Mouse (Mus musculus): ENCODE results near the gene Wdfy4. TPM values are rescaled to one million over a fixed set of nuclear protein-coding genes. Genes with fewer than 3 reads are reported as not detected.

The Wdfy4 gene
- polyA plus RNA-seq, 1 experiment from 2014 or later, result 0.20 TPM

GRCm38 (mm10) chr14:33215163-33215562, 29.9 kb upstream of the Wdfy4 start:
- Histone ChIP-seq H3K27me3 (ENCODE audit: insufficient read depth, low read length) (0 out of 2 replicates have a peak, but pooled peaks cover 5% of the 10 kb centered on the region), H3K4me1 (replicated peaks; ENCODE audit: insufficient read depth, low read length) (no peaks in the 10 kb centered on the region), H3K36me3 (ENCODE audit: insufficient read depth, low read length) (no peaks in the 10 kb centered on the region), H3K9me3 (replicated peaks; ENCODE audit: low read length) (no peaks in the 10 kb centered on the region), H3K4me3 (replicated peaks; ENCODE audit: low read depth, low read length) (no peak overlapping the region), H3K9ac (ENCODE audit: low read depth, low read length) (no peak overlapping the region), H3K27ac (no peak overlapping the region), H3K4me2 (ENCODE audit: low read length) (no peak overlapping the region)
- no peak for DNase-seq (ENCODE audit: low spot score)
- no peak for TF ChIP-seq CTCF (IDR thresholded peaks at IDR 0.05; ENCODE audit: low read depth)
- 68% methylated on average over 1 of the region's 1 CpGs for WGBS
- no peak for ATAC-seq (replicated peaks; ENCODE audit: low FRiP score, low read depth)

- WGBS, result 23% methylated on average over 4 of the region's 4 CpGs
- no peaks in the 10 kb centered on the region for H3K9me3 ChIP-seq (replicated peaks; ENCODE audit: low read length)
- H3K27me3 ChIP-seq (ENCODE audit: insufficient read depth, low read length), result 0 out of 2 replicates have a peak, but pooled peaks cover 5% of the 10 kb centered on the region
- no peak for DNase-seq (ENCODE audit: low spot score)
- no peak overlapping the region for H3K4me3 ChIP-seq (replicated peaks; ENCODE audit: low read depth, low read length)
- H3K4me1 ChIP-seq (replicated peaks; ENCODE audit: insufficient read depth, low read length), result no peaks in the 10 kb centered on the region
- no peak overlapping the region for H3K9ac ChIP-seq (ENCODE audit: low read depth, low read length)
- H3K36me3 ChIP-seq (ENCODE audit: insufficient read depth, low read length), result no peaks in the 10 kb centered on the region
- no peak overlapping the region for H3K27ac ChIP-seq
- no peak for ATAC-seq (replicated peaks; ENCODE audit: low FRiP score, low read depth)
- TF ChIP-seq CTCF (IDR thresholded peaks at IDR 0.05; ENCODE audit: low read depth), result no peak
- H3K4me2 ChIP-seq (ENCODE audit: low read length), result no peak overlapping the region
Measured at GRCm38 (mm10) chr14:33214767-33215128, 29.4 kb upstream of the Wdfy4 start.

GRCm38 (mm10) chr14:33213823-33214766, 28.8 kb upstream of the Wdfy4 start, which contains the start of gene Arhgap22:
Arhgap22 (plus strand) TSS chr14:33214026.
- Histone ChIP-seq H3K4me2 (ENCODE audit: low read length) (no peak within 1 kb of the TSS), H3K9ac (ENCODE audit: low read depth, low read length) (no peak within 1 kb of the TSS), H3K4me1 (replicated peaks; ENCODE audit: insufficient read depth, low read length) (no peaks in the 10 kb centered on the region), H3K4me3 (replicated peaks; ENCODE audit: low read depth, low read length) (no peak within 1 kb of the TSS), H3K36me3 (ENCODE audit: insufficient read depth, low read length) (no peaks in the 10 kb centered on the region), H3K27ac (no peak within 1 kb of the TSS), H3K9me3 (replicated peaks; ENCODE audit: low read length) (no peaks in the 10 kb centered on the region), H3K27me3 (ENCODE audit: insufficient read depth, low read length) (0 out of 2 replicates have a peak, but pooled peaks cover 5% of the 10 kb centered on the region)
- ATAC-seq (replicated peaks; ENCODE audit: low FRiP score, low read depth), result peak; percentile 72
- 16% methylated on average over 28 of the region's 28 CpGs for WGBS
- DNase-seq (ENCODE audit: low spot score), result peak; percentile 96
- peak; percentile 100 for TF ChIP-seq CTCF (IDR thresholded peaks at IDR 0.05; ENCODE audit: low read depth)

GRCm38 (mm10) chr14:33212958-33213309, 27.6 kb upstream of the Wdfy4 start:
- WGBS, result 85% methylated on average over 12 of the region's 12 CpGs
- no peaks in the 10 kb centered on the region for H3K4me1 ChIP-seq (replicated peaks; ENCODE audit: insufficient read depth, low read length)
- H3K9me3 ChIP-seq (replicated peaks; ENCODE audit: low read length), result no peaks in the 10 kb centered on the region
- H3K27me3 ChIP-seq (ENCODE audit: insufficient read depth, low read length), result 0 out of 2 replicates have a peak, but pooled peaks cover 5% of the 10 kb centered on the region
- H3K9ac ChIP-seq (ENCODE audit: low read depth, low read length), result no peak overlapping the region
- no peak for DNase-seq (ENCODE audit: low spot score)
- TF ChIP-seq CTCF (IDR thresholded peaks at IDR 0.05; ENCODE audit: low read depth), result no peak
- no peak overlapping the region for H3K4me3 ChIP-seq (replicated peaks; ENCODE audit: low read depth, low read length)
- ATAC-seq (replicated peaks; ENCODE audit: low FRiP score, low read depth), result no peak
- H3K4me2 ChIP-seq (ENCODE audit: low read length), result no peak overlapping the region
- H3K27ac ChIP-seq, result no peak overlapping the region
- H3K36me3 ChIP-seq (ENCODE audit: insufficient read depth, low read length), result no peaks in the 10 kb centered on the region

DNA sequence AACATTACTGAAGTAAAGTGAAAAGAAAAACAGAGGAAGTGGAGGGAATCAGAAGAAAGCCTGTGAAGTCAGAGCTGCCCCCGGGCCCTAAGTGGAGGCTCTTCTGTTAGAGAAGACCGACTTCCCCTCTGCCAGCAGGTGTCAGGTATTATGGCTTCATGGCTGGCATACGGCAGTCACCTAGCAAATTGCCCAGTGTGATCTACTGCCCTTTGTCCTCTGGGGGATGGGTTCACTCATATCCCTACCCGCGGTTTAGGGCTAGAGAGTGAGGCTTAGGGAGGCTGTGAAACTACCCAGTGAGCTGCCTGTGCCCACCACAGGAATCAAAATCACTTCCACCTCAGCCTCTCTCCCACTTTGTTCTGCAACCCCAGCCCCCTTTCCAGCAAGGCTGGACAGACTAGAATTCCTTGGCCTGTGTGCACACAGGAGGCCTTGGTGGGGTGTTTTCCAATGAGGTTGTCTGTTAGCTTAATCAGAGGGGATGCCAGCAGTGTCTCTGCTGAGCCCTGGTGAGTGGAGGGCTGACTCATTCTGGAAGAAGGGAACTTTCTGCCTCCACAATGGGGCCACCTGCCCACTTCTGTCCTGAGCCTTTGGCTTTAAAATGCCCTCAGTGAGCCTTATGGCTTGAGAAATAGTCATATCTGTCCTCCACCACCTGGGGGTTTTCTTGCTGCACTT, 27.1 kb upstream of the Wdfy4 start:
- Histone ChIP-seq H3K27me3 (ENCODE audit: insufficient read depth, low read length) (0 out of 2 replicates have a peak, but pooled peaks cover 5% of the 10 kb centered on the region), H3K27ac (no peak overlapping the region), H3K36me3 (ENCODE audit: insufficient read depth, low read length) (no peaks in the 10 kb centered on the region), H3K4me2 (ENCODE audit: low read length) (no peak overlapping the region), H3K4me1 (replicated peaks; ENCODE audit: insufficient read depth, low read length) (no peaks in the 10 kb centered on the region), H3K9ac (ENCODE audit: low read depth, low read length) (no peak overlapping the region), H3K9me3 (replicated peaks; ENCODE audit: low read length) (no peaks in the 10 kb centered on the region), H3K4me3 (replicated peaks; ENCODE audit: low read depth, low read length) (no peak overlapping the region)
- WGBS, result 42% methylated on average over 5 of the region's 5 CpGs
- DNase-seq (ENCODE audit: low spot score) (no peak), ATAC-seq (replicated peaks; ENCODE audit: low FRiP score, low read depth) (no peak)
- TF ChIP-seq CTCF (IDR thresholded peaks at IDR 0.05; ENCODE audit: low read depth), result no peak

- H3K4me2 ChIP-seq (ENCODE audit: low read length), result no peak overlapping the region
- no peaks in the 10 kb centered on the region for H3K36me3 ChIP-seq (ENCODE audit: insufficient read depth, low read length)
- no peak overlapping the region for H3K27ac ChIP-seq
- 0 out of 2 replicates have a peak, but pooled peaks cover 5% of the 10 kb centered on the region for H3K27me3 ChIP-seq (ENCODE audit: insufficient read depth, low read length)
- ATAC-seq (replicated peaks; ENCODE audit: low FRiP score, low read depth) (no peak), DNase-seq (ENCODE audit: low spot score) (no peak)
- no peak overlapping the region for H3K4me3 ChIP-seq (replicated peaks; ENCODE audit: low read depth, low read length)
- H3K9ac ChIP-seq (ENCODE audit: low read depth, low read length), result no peak overlapping the region
- no peaks in the 10 kb centered on the region for H3K4me1 ChIP-seq (replicated peaks; ENCODE audit: insufficient read depth, low read length)
- no peak for TF ChIP-seq CTCF (IDR thresholded peaks at IDR 0.05; ENCODE audit: low read depth)
- H3K9me3 ChIP-seq (replicated peaks; ENCODE audit: low read length), result no peaks in the 10 kb centered on the region
- 69% methylated on average over 8 of the region's 8 CpGs for WGBS
Measured at GRCm38 (mm10) chr14:33210806-33211205, 25.5 kb upstream of the Wdfy4 start.
